Mouse (Mus musculus) liver, embryonic 14.5 days (tissue): ENCODE measurements at regions not wholly inside any gene's neighbourhood (a gene's known extent, or its start where the extent isn't known, plus 50 kb on each side); places are given as distances from the start of the nearest gene placed in this dataset.

Experiments
- CTCF ChIP-seq: IDR thresholded peaks from 2 replicates; pipeline ENCODE4 v1.5.1; 2016; ENCODE audit warnings: antibody characterized with exemption, low read depth, control low read depth
- EP300 ChIP-seq: IDR thresholded peaks from 2 replicates; pipeline ENCODE4 v1.6.1; 2016; ENCODE audit warnings: antibody characterized with exemption, low read depth

GRCm38 (mm10) chr17:4738717-4739485 lies 255.2 kb upstream of the Arid1b start:
- no peak for TF ChIP-seq CTCF
- no peak for TF ChIP-seq EP300
